Mouse (Mus musculus) C2C12 (cell line): ENCODE measurements around the gene Slc6a21. TPM values are rescaled to one million over a fixed set of nuclear protein-coding genes. Genes with fewer than 3 reads are reported as not detected.

Source experiments
- H3K27me3 ChIP-seq: one replicate; pipeline ENCODE4 v1.6.1; 2011; ENCODE audit not compliant: control insufficient read depth, insufficient read depth, insufficient read length
- H3K36me3 ChIP-seq: one replicate; pipeline ENCODE4 v1.6.1; 2011; ENCODE audit not compliant: control insufficient read depth, insufficient read depth
- H3K4me3 ChIP-seq: one replicate; pipeline ENCODE4 v1.5.1; 2011; ENCODE audit warnings: mild to moderate bottlenecking, control low read depth; ENCODE audit not compliant: poor library complexity, insufficient read depth, severe bottlenecking
- H3K79me2 ChIP-seq: one replicate; pipeline ENCODE4 v1.6.1; 2011; ENCODE audit not compliant: control insufficient read depth, insufficient read depth
- H3K79me3 ChIP-seq: one replicate; pipeline ENCODE4 v1.6.1; 2011; ENCODE audit warnings: low read depth, control low read depth
- H3ac ChIP-seq: one replicate; pipeline ENCODE3; 2011; ENCODE audit warnings: low read depth; ENCODE audit not compliant: control insufficient read depth, insufficient read length
- CEBPB ChIP-seq: IDR thresholded peaks from one replicate; pipeline ENCODE4 v1.6.1; 2011; ENCODE audit warnings: low read depth, mild to moderate bottlenecking, control low read depth, moderate library complexity
- CTCF ChIP-seq: IDR thresholded peaks from one replicate; pipeline ENCODE4 v1.5.1; 2011; ENCODE audit not compliant: control insufficient read depth, insufficient read depth, insufficient read length
- FOSL1 ChIP-seq: IDR thresholded peaks from one replicate; pipeline ENCODE4 v1.8.0; 2011; ENCODE audit warnings: mild to moderate bottlenecking, low read length; ENCODE audit not compliant: poor library complexity, insufficient read depth, severe bottlenecking
- MAX ChIP-seq: IDR thresholded peaks from one replicate; pipeline ENCODE4 v1.6.1; 2011; ENCODE audit warnings: mild to moderate bottlenecking, control low read depth
- MYOD1 ChIP-seq: IDR thresholded peaks from one replicate; pipeline ENCODE4 v1.6.1; 2011; ENCODE audit warnings: low read depth; ENCODE audit not compliant: control insufficient read depth, insufficient read length
- MYOG ChIP-seq: IDR thresholded peaks from one replicate; pipeline ENCODE4 v1.6.1; 2011; ENCODE audit not compliant: control insufficient read depth, insufficient read length; ENCODE audit errors: extremely low read depth
- USF1 ChIP-seq: IDR thresholded peaks from one replicate; pipeline ENCODE4 v1.6.1; 2011; ENCODE audit warnings: low read depth, mild to moderate bottlenecking, control low read depth, moderate library complexity
- polyA plus RNA-seq: library from polyadenylated mRNA; unstranded; fragments of >200 nt; fragmentation: generic; extraction: Trizol; gene quantifications from one replicate; pipeline ENCODE4 v1.2.1, GENCODE M21; 2012; ENCODE audit warnings: missing spikeins

The Slc6a21 gene
- polyA plus RNA-seq, 1 experiment = not detected

- Histone ChIP-seq H3K79me2 (no peaks in the 10 kb centered on the region), H3K36me3 (no peaks in the 10 kb centered on the region), H3ac (no peak overlapping the region), H3K27me3 (peaks cover 8% of the 10 kb centered on the region), H3K4me3 (no peak overlapping the region), H3K79me3 (no peaks in the 10 kb centered on the region)
- no peak for TF ChIP-seq FOSL1
- no peak for TF ChIP-seq CTCF
- TF ChIP-seq USF1 = no peak
- no peak for TF ChIP-seq MYOD1
- TF ChIP-seq CEBPB = no peak
- no peak for TF ChIP-seq MAX
- TF ChIP-seq MYOG = no peak
These were observed 39.3 kb upstream of the Slc6a21 start for GRCm38 (mm10) chr7:45237747-45238699.

- TF ChIP-seq MAX (no peak), USF1 (no peak), MYOG (no peak), MYOD1 (no peak), CEBPB (no peak), CTCF (no peak), FOSL1 (no peak)
- Histone ChIP-seq H3K36me3 (no peaks in the 10 kb centered on the region), H3K79me3 (no peaks in the 10 kb centered on the region), H3ac (no peak within 1 kb of the TSS), H3K4me3 (no peak within 1 kb of the TSS), H3K79me2 (no peaks in the 10 kb centered on the region), H3K27me3 (peaks cover 8% of the 10 kb centered on the region)
These were observed 38.4 kb upstream of the Slc6a21 start, which contains the start of gene Cd37 for GRCm38 (mm10) chr7:45238723-45239496. Gene Cd37, minus strand, starts transcription at chr7:45239115.

- no peaks in the 10 kb centered on the region for H3K36me3 ChIP-seq
- no peak overlapping the region for H3K4me3 ChIP-seq
- H3ac ChIP-seq = no peak overlapping the region
- H3K79me3 ChIP-seq = no peaks in the 10 kb centered on the region
- no peaks in the 10 kb centered on the region for H3K79me2 ChIP-seq
- H3K27me3 ChIP-seq = peaks cover 8% of the 10 kb centered on the region
- TF ChIP-seq MYOD1 = no peak
- no peak for TF ChIP-seq USF1
- TF ChIP-seq MAX = no peak
- TF ChIP-seq FOSL1 = no peak
- TF ChIP-seq CTCF = no peak
- TF ChIP-seq CEBPB = no peak
- TF ChIP-seq MYOG = no peak
These were observed 37.2 kb upstream of the Slc6a21 start for GRCm38 (mm10) chr7:45240109-45240508.

- peaks cover 8% of the 10 kb centered on the region for H3K27me3 ChIP-seq
- no peak within 1 kb of the TSS for H3K4me3 ChIP-seq
- TF ChIP-seq MYOD1 = no peak
- no peak for TF ChIP-seq MAX
- no peak for TF ChIP-seq MYOG
- TF ChIP-seq FOSL1 = no peak
- H3K36me3 ChIP-seq = no peaks in the 10 kb centered on the region
- no peaks in the 10 kb centered on the region for H3K79me2 ChIP-seq
- H3K79me3 ChIP-seq = no peaks in the 10 kb centered on the region
- no peak within 1 kb of the TSS for H3ac ChIP-seq
These were observed 36.5 kb upstream of the Slc6a21 start, which contains the start of gene Slc6a16 for GRCm38 (mm10) chr7:45240633-45241388. Gene Slc6a16, plus strand, starts transcription at chr7:45241085.

GRCm38 (mm10) chr7:45241389-45241749, 35.9 kb upstream of the Slc6a21 start:
- H3K4me3 ChIP-seq = no peak overlapping the region
- peaks cover 8% of the 10 kb centered on the region for H3K27me3 ChIP-seq
- H3K36me3 ChIP-seq = no peaks in the 10 kb centered on the region
- H3K79me2 ChIP-seq = no peaks in the 10 kb centered on the region
- TF ChIP-seq USF1 (no peak), MYOG (no peak), MAX (no peak), CEBPB (no peak), FOSL1 (no peak)
- no peak overlapping the region for H3ac ChIP-seq
- no peaks in the 10 kb centered on the region for H3K79me3 ChIP-seq
